Mouse (Mus musculus): Measurements from ENCODE around the gene Sptbn1. TPM values are rescaled to one million over a fixed set of nuclear protein-coding genes. Genes with fewer than 3 reads are reported as not detected.

Gene Sptbn1
- polyA plus RNA-seq, 1 experiment = 53.4 TPM

DNA sequence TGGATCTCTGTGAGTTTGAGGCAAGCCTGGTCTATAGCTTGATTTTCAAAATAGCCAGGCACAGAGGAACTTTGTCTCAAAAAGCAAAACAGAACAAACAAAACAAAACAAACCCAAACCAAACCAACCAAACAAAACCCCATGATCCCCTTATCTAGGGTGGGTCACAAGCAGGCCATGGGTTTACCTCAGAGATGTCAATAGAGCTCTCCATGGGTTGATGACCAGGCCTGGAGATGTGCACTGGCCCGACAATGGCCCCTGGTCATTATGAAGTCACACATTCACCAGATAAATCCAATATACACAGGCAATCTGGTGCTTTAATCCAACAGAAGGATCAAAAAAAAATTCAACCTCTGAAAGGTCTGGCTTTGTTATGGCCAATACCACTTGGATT is 166.2 kb downstream of the Sptbn1 start:
- no peak for TF ChIP-seq POLR2A (IDR thresholded peaks at IDR 0.05; ENCODE audit: borderline replicate concordance, control insufficient read depth, low read depth, low read length)
- no peak for TF ChIP-seq CTCF (IDR thresholded peaks at IDR 0.05; ENCODE audit: control insufficient read depth, insufficient read depth, low read length)
- Histone ChIP-seq H3K4me1 (ENCODE audit: control insufficient read depth, insufficient read depth, low read length) (peaks cover 8% of the 10 kb centered on the region), H3K27ac (ENCODE audit: control insufficient read depth, insufficient read depth, low read depth, low read length, poor library complexity) (no peak overlapping the region), H3K4me3 (replicated peaks; ENCODE audit: control insufficient read depth, low read depth, low read length) (no peak overlapping the region)
- 77% methylated on average over 1 of the region's 1 CpGs for WGBS

DNA sequence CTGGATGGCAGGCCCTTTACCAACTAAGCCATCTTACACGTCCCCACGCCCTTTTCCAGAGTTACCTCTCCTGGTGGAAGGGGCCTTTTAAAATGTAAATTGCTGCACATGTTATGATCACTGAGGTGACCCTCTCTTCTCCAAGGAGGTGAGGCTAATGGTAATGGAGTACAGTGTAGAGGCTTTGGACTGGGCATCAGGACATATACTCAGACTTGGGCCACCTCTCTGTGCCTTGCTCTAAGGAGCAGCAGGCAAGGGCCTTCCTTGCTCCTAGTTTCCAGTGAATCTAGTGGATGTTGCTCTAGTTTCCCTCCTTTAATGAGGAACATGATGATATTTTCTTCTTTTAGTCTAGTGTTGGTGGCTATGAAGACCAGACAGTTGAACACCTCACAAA is 166.8 kb downstream of the Sptbn1 start:
- Histone ChIP-seq H3K4me3 (replicated peaks; ENCODE audit: control insufficient read depth, low read depth, low read length) (no peak overlapping the region), H3K4me1 (ENCODE audit: control insufficient read depth, insufficient read depth, low read length) (peaks cover 8% of the 10 kb centered on the region), H3K27ac (ENCODE audit: control insufficient read depth, insufficient read depth, low read depth, low read length, poor library complexity) (no peak overlapping the region)
- TF ChIP-seq POLR2A (IDR thresholded peaks at IDR 0.05; ENCODE audit: borderline replicate concordance, control insufficient read depth, low read depth, low read length) (no peak), CTCF (IDR thresholded peaks at IDR 0.05; ENCODE audit: control insufficient read depth, insufficient read depth, low read length) (no peak)
- WGBS = 90% methylated on average over 2 of the region's 2 CpGs

DNA sequence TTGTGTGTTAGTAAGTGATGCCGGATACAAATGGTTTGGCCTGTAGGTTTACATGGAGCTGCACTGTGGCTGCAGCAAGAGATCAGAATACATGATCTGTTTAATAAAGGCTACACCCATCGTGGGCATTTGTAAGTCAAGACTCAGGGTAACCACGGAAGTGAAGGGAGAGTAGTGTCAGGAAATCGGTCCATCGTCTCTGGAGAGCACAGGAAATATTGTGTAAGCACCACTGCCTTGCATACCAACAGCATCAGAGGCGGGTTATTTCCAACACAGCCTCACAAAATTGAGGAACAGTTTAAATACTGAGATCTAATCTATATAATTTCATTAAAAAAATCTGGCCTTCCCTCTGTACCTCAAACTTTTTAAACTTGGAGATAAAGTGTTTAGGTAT is 168.1 kb downstream of the Sptbn1 start:
- peaks cover 8% of the 10 kb centered on the region for H3K4me1 ChIP-seq (ENCODE audit: control insufficient read depth, insufficient read depth, low read length)
- WGBS = 4% methylated on average over 6 of the region's 6 CpGs
- TF ChIP-seq CTCF (IDR thresholded peaks at IDR 0.05; ENCODE audit: control insufficient read depth, insufficient read depth, low read length) = no peak
- no peak for TF ChIP-seq POLR2A (IDR thresholded peaks at IDR 0.05; ENCODE audit: borderline replicate concordance, control insufficient read depth, low read depth, low read length)
- H3K27ac ChIP-seq (ENCODE audit: control insufficient read depth, insufficient read depth, low read depth, low read length, poor library complexity) = no peak overlapping the region
- H3K4me3 ChIP-seq (replicated peaks; ENCODE audit: control insufficient read depth, low read depth, low read length) = no peak overlapping the region

DNA sequence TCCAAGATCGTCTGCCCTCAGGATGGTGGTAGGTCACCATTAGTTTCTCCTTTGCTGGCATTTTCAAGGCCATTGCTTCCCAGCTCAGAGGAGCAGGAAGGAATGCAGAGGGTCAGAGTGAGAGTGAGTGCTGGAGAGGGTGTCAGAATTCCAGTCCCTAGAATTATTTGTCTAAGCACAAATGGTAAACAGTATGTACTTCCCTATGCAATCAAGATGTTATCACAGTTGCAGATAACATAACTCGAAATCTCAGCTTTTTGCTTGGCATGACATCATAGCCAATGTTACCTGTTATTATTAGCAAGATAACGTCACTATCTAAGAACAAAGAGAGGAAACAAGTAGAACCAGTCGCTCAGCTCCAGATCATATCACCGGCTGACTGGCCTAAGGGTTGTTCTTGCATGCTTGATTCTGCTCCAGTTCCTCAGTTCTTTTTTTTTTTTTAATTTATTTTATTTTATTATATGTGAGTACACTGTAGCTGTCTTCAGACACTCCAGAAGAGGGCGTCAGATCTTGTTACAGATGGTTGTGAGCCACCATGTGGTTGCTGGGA is 172.7 kb downstream of the Sptbn1 start:
- no peak overlapping the region for H3K4me3 ChIP-seq (replicated peaks; ENCODE audit: control insufficient read depth, low read depth, low read length)
- no peak for TF ChIP-seq POLR2A (IDR thresholded peaks at IDR 0.05; ENCODE audit: borderline replicate concordance, control insufficient read depth, low read depth, low read length)
- no peak for TF ChIP-seq CTCF (IDR thresholded peaks at IDR 0.05; ENCODE audit: control insufficient read depth, insufficient read depth, low read length)
- 68% methylated on average over 6 of the region's 6 CpGs for whole genome bisulfite sequencing
- peaks cover 3% of the 10 kb centered on the region for H3K4me1 ChIP-seq (ENCODE audit: control insufficient read depth, insufficient read depth, low read length)
- no peak overlapping the region for H3K27ac ChIP-seq (ENCODE audit: control insufficient read depth, insufficient read depth, low read depth, low read length, poor library complexity)

DNA sequence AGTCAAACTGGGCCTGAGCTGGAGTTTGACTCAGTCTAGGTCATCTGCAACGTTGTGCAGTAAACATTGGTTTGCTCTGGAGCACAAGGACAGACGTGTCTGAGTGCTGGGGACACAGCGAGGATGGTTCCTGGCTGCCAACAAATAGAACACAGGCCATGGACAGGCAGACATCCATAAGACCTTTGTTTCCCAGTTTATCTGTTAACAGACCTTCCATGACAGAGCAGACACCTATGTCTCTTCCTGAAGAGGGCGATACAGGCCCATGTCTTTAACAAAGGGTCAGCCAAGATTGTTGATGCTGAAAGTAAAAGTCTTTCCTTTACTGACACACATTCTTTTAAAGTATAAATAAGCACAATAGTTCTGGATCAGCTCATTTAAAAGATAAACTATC is 176.1 kb downstream of the Sptbn1 start:
- WGBS = 60% methylated on average over 4 of the region's 4 CpGs
- Histone ChIP-seq H3K27ac (ENCODE audit: control insufficient read depth, insufficient read depth, low read depth, low read length, poor library complexity) (no peak overlapping the region), H3K4me1 (ENCODE audit: control insufficient read depth, insufficient read depth, low read length) (peaks cover 1% of the 10 kb centered on the region; the same call in 1 of the 2 replicates), H3K4me3 (replicated peaks; ENCODE audit: control insufficient read depth, low read depth, low read length) (no peak overlapping the region)
- no peak for TF ChIP-seq CTCF (IDR thresholded peaks at IDR 0.05; ENCODE audit: control insufficient read depth, insufficient read depth, low read length)

DNA sequence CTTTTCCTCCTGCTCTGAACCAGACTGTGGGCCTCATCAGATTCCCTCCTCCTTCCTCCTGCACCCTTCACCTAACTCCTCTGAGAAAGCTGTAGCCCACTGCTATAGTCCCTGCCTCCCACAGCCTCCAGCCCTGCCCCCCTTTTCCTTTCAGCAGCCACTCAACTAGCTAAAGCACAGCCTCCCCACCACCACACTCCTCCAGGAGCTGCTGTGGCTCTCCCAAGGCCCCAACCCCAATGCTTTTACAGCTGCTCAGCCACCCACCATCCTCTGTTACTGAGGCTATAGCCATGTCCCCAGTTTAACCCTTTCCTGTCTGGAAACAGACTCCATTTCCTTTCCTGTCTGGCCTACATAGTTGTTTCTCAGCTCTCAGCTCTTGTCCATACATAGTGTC is 182.9 kb downstream of the Sptbn1 start:
- Histone ChIP-seq H3K4me1 (ENCODE audit: control insufficient read depth, insufficient read depth, low read length) (no peaks in the 10 kb centered on the region), H3K4me3 (replicated peaks; ENCODE audit: control insufficient read depth, low read depth, low read length) (no peak overlapping the region), H3K27ac (ENCODE audit: control insufficient read depth, insufficient read depth, low read depth, low read length, poor library complexity) (no peak overlapping the region)
- TF ChIP-seq CTCF (IDR thresholded peaks at IDR 0.05; ENCODE audit: control insufficient read depth, insufficient read depth, low read length) (no peak), POLR2A (IDR thresholded peaks at IDR 0.05; ENCODE audit: borderline replicate concordance, control insufficient read depth, low read depth, low read length) (no peak)

DNA sequence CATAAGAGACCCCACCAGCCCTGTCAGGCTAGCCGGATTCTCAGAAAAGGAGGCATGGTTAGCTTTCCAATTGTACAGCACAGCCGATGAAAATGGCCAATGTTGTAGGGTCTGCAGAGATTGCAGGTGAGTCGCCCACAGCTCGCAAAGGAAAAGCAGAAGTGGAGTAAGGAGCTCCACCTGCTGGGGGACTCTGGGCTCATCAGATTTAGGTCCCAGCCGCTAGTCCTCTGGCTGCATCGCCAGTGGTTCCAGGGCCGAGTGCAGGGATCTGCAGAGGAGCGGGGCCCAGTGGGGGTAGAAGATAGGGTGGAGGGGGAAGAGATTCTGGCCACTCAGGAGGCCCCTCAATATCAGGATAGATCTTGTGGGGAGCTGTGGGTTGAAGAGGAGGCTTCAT is 210.7 kb downstream of the Sptbn1 start:
- no peak overlapping the region for H3K27ac ChIP-seq (ENCODE audit: control insufficient read depth, insufficient read depth, low read depth, low read length, poor library complexity)
- TF ChIP-seq CTCF (IDR thresholded peaks at IDR 0.05; ENCODE audit: control insufficient read depth, insufficient read depth, low read length) (peak; percentile 19; the same call in 1 of the 2 replicates), POLR2A (IDR thresholded peaks at IDR 0.05; ENCODE audit: borderline replicate concordance, control insufficient read depth, low read depth, low read length) (no peak)
- 23% methylated on average over 8 of the region's 8 CpGs for WGBS
- no peak overlapping the region for H3K4me3 ChIP-seq (replicated peaks; ENCODE audit: control insufficient read depth, low read depth, low read length)
- H3K4me1 ChIP-seq (ENCODE audit: control insufficient read depth, insufficient read depth, low read length) = no peaks in the 10 kb centered on the region

Other genes with a start within 250 kb of the Sptbn1 start
- 0.23 and 1.2 TPM in 2 replicates for gene Eml6, start 242.1 kb downstream of the Sptbn1 start, polyA plus RNA-seq (2011; ENCODE audit: insufficient read depth, insufficient read length, low replicate concordance, missing spikeins)
- gene 4930505A04Rik, start 203.7 kb upstream of the Sptbn1 start, polyA plus RNA-seq (2011; ENCODE audit: insufficient read depth, insufficient read length, low replicate concordance, missing spikeins) = not detected in 2 replicates

All from bone marrow, adult 2 months (tissue).